Mouse (Mus musculus) thymus, postnatal 0 days (tissue): ENCODE data around the gene Rcan1. TPM values are rescaled to one million over a fixed set of nuclear protein-coding genes. Genes with fewer than 3 reads are reported as not detected.

Source experiments
- DNase-seq: peaks from one replicate; pipeline ENCODE4 v3.0.0-alpha.2; 2015; ENCODE audit warnings: low spot score
- polyA plus RNA-seq: library from polyadenylated mRNA; unstranded; fragments of >200 nt; fragmentation: Nextera tagmentation; extraction: Ambion mirVana; gene quantifications from 2 replicates; pipeline ENCODE4 v1.2.1, GENCODE M21; 2015

The Rcan1 gene
- polyA plus RNA-seq, 1 experiment from 2014 or later, result 29.3 TPM

DNA sequence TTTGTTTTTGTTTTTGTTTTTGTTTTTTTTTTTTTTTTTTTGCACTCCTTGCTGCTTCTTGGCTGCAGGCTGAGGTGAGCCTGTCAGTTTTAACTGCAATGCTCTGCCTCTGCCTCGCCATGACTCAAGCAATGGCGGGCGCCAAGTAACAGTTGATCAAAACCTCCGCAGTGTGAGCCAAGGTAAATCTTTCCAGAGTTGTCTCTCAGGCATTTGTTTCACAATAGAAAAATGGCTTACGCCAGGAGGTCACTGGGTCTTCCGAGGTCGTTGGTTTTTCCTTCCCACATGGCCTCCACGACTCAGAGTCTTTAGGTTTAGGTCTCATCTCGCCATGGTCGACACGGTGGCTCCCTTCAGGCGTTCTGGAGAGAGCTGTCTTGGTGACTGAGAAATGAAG is 117.4 kb downstream of the Rcan1 start:
- no peak for DNase-seq

DNA sequence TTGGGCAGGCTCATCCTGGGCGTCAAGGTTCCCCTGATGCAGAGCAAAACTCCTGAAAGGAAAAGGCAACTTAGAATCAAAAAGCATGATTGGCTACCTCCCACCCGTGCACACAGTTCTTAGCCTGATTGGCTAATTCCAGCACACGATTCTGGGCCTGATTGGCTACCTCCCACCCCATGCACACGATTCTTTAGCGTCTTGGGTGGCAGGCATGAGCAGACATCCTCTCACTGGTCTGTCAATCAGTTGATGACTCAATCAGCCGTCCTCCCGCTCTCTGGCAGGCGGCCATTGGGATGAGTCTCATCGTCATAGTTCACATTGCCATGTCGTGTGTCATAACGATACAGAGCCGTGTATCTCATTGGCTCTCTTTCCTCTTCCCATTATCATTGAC is 121.7 kb downstream of the Rcan1 start:
- DNase-seq, result no peak

- no peak for DNase-seq
Observed at GRCm38 (mm10) chr16:92346297-92346916, 124.3 kb downstream of the Rcan1 start.

DNA sequence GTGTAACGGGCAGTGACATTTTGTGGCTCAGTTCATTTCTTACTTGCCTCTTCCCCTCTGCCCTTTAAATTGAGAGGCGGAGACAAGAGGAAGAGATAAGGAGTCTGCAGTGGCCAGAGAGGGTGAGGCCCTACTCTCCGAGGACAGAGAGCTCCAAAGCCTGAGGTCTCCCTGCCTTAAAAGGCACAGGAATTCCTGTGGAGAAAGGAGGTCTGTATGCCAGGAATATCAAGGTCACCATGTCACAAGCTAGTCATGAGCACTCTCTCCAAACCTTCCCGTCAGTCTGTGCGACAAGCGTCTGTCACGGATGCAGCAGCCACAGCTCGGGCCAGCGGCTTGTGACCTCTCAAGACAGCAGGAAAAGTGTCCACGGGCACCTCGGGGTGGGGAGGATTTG is 125.5 kb downstream of the Rcan1 start:
- no peak for DNase-seq

Other genes with a start within 250 kb of the Rcan1 start
- gene Kcne2, start 178.5 kb downstream of the Rcan1 start, polyA plus RNA-seq, result 0.13 TPM in 1 of 2 replicates, not detected in the other
- 157 and 168 TPM in 2 replicates for gene Smim11, start 169.6 kb downstream of the Rcan1 start, polyA plus RNA-seq
- 0.05 TPM in 1 of 2 replicates, not detected in the other for gene Fam243, start 149.4 kb downstream of the Rcan1 start, polyA plus RNA-seq
- 0.08 TPM in 2 replicates for gene Kcne1, start 111.4 kb downstream of the Rcan1 start, polyA plus RNA-seq
- 0.20 and 0.24 TPM in 2 replicates for gene Clic6, start 14.9 kb upstream of the Rcan1 start, polyA plus RNA-seq